Mouse (Mus musculus) lung, embryonic 14.5 days (tissue): ENCODE data around the gene Spata46. TPM values are rescaled to one million over a fixed set of nuclear protein-coding genes. Genes with fewer than 3 reads are reported as not detected.

Experiments
- ATAC-seq: fragments of 200-750 bp; cut with Nextera tagmentation; 2 replicates; pipeline ENCODE4 v1.8.0; 2017; ENCODE audit warnings: mild to moderate bottlenecking, moderate TSS enrichment, moderate library complexity; ENCODE audit not compliant: insufficient read depth
- DNase-seq: peaks from one replicate; pipeline ENCODE4 v3.0.0-alpha.2; 2015
- H3K27ac ChIP-seq: fragments of 300-500 bp; sonication (generic); 2 replicates; pipeline ENCODE4 v1.5.1; 2014; ENCODE audit warnings: low read depth, mild to moderate bottlenecking, moderate library complexity
- H3K27me3 ChIP-seq: fragments of 300-500 bp; sonication (generic); 2 replicates; pipeline ENCODE4 v1.6.1; 2014; ENCODE audit warnings: low read length, control low read depth; ENCODE audit not compliant: insufficient read depth
- H3K36me3 ChIP-seq: fragments of 300-500 bp; sonication (generic); 2 replicates; pipeline ENCODE4 v1.6.1; 2014; ENCODE audit warnings: control low read depth; ENCODE audit not compliant: insufficient read depth
- H3K4me1 ChIP-seq: fragments of 300-500 bp; sonication (generic); 2 replicates; pipeline ENCODE4 v1.6.1; 2014; ENCODE audit warnings: antibody characterized with exemption, control low read depth; ENCODE audit not compliant: insufficient read depth
- H3K4me2 ChIP-seq: fragments of 300-500 bp; sonication (generic); 2 replicates; pipeline ENCODE4 v1.6.1; 2014; ENCODE audit warnings: mild to moderate bottlenecking
- H3K4me3 ChIP-seq: fragments of 300-500 bp; sonication (generic); 2 replicates; pipeline ENCODE4 v1.5.1; 2014; ENCODE audit warnings: low read depth, low read length
- H3K9ac ChIP-seq: fragments of 300-500 bp; sonication (generic); 2 replicates; pipeline ENCODE4 v1.6.1; 2014
- H3K9me3 ChIP-seq: fragments of 300-500 bp; sonication (generic); 2 replicates; pipeline ENCODE4 v1.6.1; 2016; ENCODE audit warnings: low read depth, low read length, control low read depth
- CTCF ChIP-seq: IDR thresholded peaks from 2 replicates; pipeline ENCODE4 v1.5.1; 2016; ENCODE audit warnings: antibody characterized with exemption, low read depth
- WGBS: fragments of 180-500 bp; shearing (Covaris S2); extraction: QIAGEN DNeasy Blood & Tissue Kit; methylation state at CpG from one replicate; pipeline ENCODE4 v1.1.7; 2014; 5-methylcytosine and 5-hydroxymethylcytosine counted together
- polyA plus RNA-seq: library from polyadenylated mRNA; unstranded; fragments of >200 nt; fragmentation: Nextera tagmentation; extraction: Ambion mirVana; gene quantifications from 2 replicates; pipeline ENCODE4 v1.2.1, GENCODE M21; 2014

The Spata46 gene
- polyA plus RNA-seq, 1 experiment from 2014 or later: 1.2 TPM

GRCm38 (mm10) chr1:170293257-170293656 lies 15.3 kb upstream of the Spata46 start:
- no peaks in the 10 kb centered on the region for H3K27me3 ChIP-seq
- no peaks in the 10 kb centered on the region; the same call in 1 of the 2 replicates for H3K9me3 ChIP-seq
- DNase-seq (no peak), ATAC-seq (no peak)
- no peaks in the 10 kb centered on the region for H3K36me3 ChIP-seq
- H3K9ac ChIP-seq: no peak overlapping the region
- no peak for TF ChIP-seq CTCF
- no peak overlapping the region for H3K27ac ChIP-seq
- H3K4me1 ChIP-seq: no peaks in the 10 kb centered on the region
- no peak overlapping the region for H3K4me3 ChIP-seq
- WGBS: 64% methylated on average over 5 of the region's 5 CpGs
- H3K4me2 ChIP-seq: no peak overlapping the region

GRCm38 (mm10) chr1:170294786-170295570 lies 13.6 kb upstream of the Spata46 start:
- H3K4me1 ChIP-seq: no peaks in the 10 kb centered on the region
- H3K9me3 ChIP-seq: no peaks in the 10 kb centered on the region
- ATAC-seq: no peak
- no peaks in the 10 kb centered on the region for H3K36me3 ChIP-seq
- no peak overlapping the region for H3K27ac ChIP-seq
- H3K4me2 ChIP-seq: no peak overlapping the region
- TF ChIP-seq CTCF: no peak
- no peak overlapping the region for H3K4me3 ChIP-seq
- no peaks in the 10 kb centered on the region for H3K27me3 ChIP-seq
- no peak for DNase-seq
- no peak overlapping the region for H3K9ac ChIP-seq
- 68% methylated on average over 15 of the region's 15 CpGs for WGBS

- no peak overlapping the region for H3K4me2 ChIP-seq
- ATAC-seq (no peak), DNase-seq (no peak)
- H3K4me3 ChIP-seq: no peak overlapping the region
- no peak overlapping the region for H3K27ac ChIP-seq
- no peaks in the 10 kb centered on the region for H3K27me3 ChIP-seq
- H3K9me3 ChIP-seq: no peaks in the 10 kb centered on the region
- no peak for TF ChIP-seq CTCF
- H3K4me1 ChIP-seq: no peaks in the 10 kb centered on the region
- H3K9ac ChIP-seq: no peak overlapping the region
- H3K36me3 ChIP-seq: no peaks in the 10 kb centered on the region
- WGBS: 74% methylated on average over 4 of the region's 4 CpGs
These were observed 9.1 kb upstream of the Spata46 start for GRCm38 (mm10) chr1:170299496-170299895.

- ATAC-seq (no peak), DNase-seq (no peak)
- Histone ChIP-seq H3K9ac (no peak overlapping the region), H3K36me3 (no peaks in the 10 kb centered on the region), H3K4me2 (no peak overlapping the region), H3K9me3 (no peaks in the 10 kb centered on the region), H3K4me3 (no peak overlapping the region), H3K27ac (no peak overlapping the region), H3K27me3 (no peaks in the 10 kb centered on the region), H3K4me1 (no peaks in the 10 kb centered on the region)
- WGBS: 93% methylated on average over 9 of the region's 9 CpGs
- TF ChIP-seq CTCF: no peak
These were observed 6.9 kb upstream of the Spata46 start for GRCm38 (mm10) chr1:170301686-170302085.

- TF ChIP-seq CTCF: no peak
These were observed 6.1 kb upstream of the Spata46 start for GRCm38 (mm10) chr1:170302456-170302855.

GRCm38 (mm10) chr1:170303103-170303502 lies 5.5 kb upstream of the Spata46 start:
- no peak for DNase-seq
- 60% methylated on average over 6 of the region's 6 CpGs for WGBS
- H3K27ac ChIP-seq: no peak overlapping the region
- no peak overlapping the region for H3K4me2 ChIP-seq
- no peak for TF ChIP-seq CTCF
- no peaks in the 10 kb centered on the region for H3K36me3 ChIP-seq
- H3K4me3 ChIP-seq: no peak overlapping the region
- H3K9me3 ChIP-seq: no peaks in the 10 kb centered on the region
- H3K9ac ChIP-seq: no peak overlapping the region
- no peak for ATAC-seq
- H3K4me1 ChIP-seq: no peaks in the 10 kb centered on the region
- no peaks in the 10 kb centered on the region for H3K27me3 ChIP-seq

More at GRCm38 (mm10) chr1:170302456-170302855, 6.1 kb upstream of the Spata46 start:
- Histone ChIP-seq H3K4me1 (no peaks in the 10 kb centered on the region), H3K4me2 (no peak overlapping the region), H3K9ac (no peak overlapping the region), H3K36me3 (no peaks in the 10 kb centered on the region), H3K27ac (no peak overlapping the region), H3K9me3 (no peaks in the 10 kb centered on the region), H3K4me3 (no peak overlapping the region), H3K27me3 (no peaks in the 10 kb centered on the region)
- WGBS: 81% methylated on average over 6 of the region's 6 CpGs
- no peak for ATAC-seq
- DNase-seq: no peak

GRCm38 (mm10) chr1:170305002-170305401 lies 3.6 kb upstream of the Spata46 start:
- H3K27me3 ChIP-seq: no peaks in the 10 kb centered on the region

More at GRCm38 (mm10) chr1:170305002-170305401, 3.6 kb upstream of the Spata46 start:
- Histone ChIP-seq H3K9ac (no peak overlapping the region), H3K9me3 (no peaks in the 10 kb centered on the region), H3K4me3 (no peak overlapping the region), H3K27ac (no peak overlapping the region), H3K36me3 (no peaks in the 10 kb centered on the region), H3K4me1 (no peaks in the 10 kb centered on the region), H3K4me2 (no peak overlapping the region)
- no peak for TF ChIP-seq CTCF
- DNase-seq (no peak), ATAC-seq (no peak)
- 86% methylated on average over 10 of the region's 10 CpGs for WGBS
